ENCODE assay signal across 18 mouse cellular contexts in the genomic region with DNA sequence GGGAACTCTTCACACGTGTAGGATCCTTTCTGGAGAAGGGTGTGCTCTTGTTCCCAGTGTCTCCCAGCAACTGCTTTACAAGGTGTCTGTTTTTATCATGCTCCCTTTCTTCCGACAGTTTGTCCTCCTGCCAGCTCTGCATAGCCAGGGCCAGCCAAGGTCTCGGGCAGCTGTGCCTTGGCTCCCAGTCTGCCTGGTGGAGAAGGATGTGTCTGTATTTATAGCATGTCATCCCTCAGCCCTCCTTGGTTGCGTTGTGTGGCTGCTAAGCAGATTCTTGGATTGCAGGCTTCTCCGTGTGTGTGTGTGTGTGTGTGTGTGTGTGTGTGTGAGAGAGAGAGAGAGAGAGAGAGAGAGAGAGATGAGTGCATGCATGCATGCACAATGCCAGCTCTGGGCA. TPM values are rescaled to one million over a fixed set of nuclear protein-coding genes. Genes with fewer than 3 reads are reported as not detected.
DNase-seq lines count a peak whose midpoint lies in the region; ATAC-seq and TF ChIP-seq lines count a peak whose summit lies in the region.
"Had no signal": no experiment of that assay in that cellular context is flagged by ENCODE, and none has a peak within 500 bp of the region (broad histone marks: within the 10 kb centered on the region; RNA-seq: fewer than 3 reads in every experiment).

No protein-coding gene starts in this region.

- WGBS in midbrain, postnatal 0 days, result 62% methylated on average over 5 of the region's 5 CpGs
- WGBS in midbrain, embryonic 14.5 days, result 69% methylated on average over 5 of the region's 5 CpGs

- H3K4me1 ChIP-seq in midbrain, postnatal 0 days (ENCODE audit: insufficient read depth, low read length), result no peaks in the 10 kb centered on the region
- H3K4me1 ChIP-seq in midbrain, embryonic 14.5 days (ENCODE audit: control insufficient read depth, insufficient read depth, low read length), result no peaks in the 10 kb centered on the region
- H3K4me1 ChIP-seq: intestine, embryonic 15.5 days; midbrain, embryonic 15.5 days had no signal

- H3K4me2 ChIP-seq in midbrain, postnatal 0 days (ENCODE audit: low read depth, low read length, poor library complexity, severe bottlenecking), result no peak overlapping the region
- H3K4me2 ChIP-seq in midbrain, embryonic 14.5 days (ENCODE audit: low read length), result no peak overlapping the region
- H3K4me2 ChIP-seq: intestine, embryonic 15.5 days; limb, embryonic 12.5 days; midbrain, embryonic 15.5 days had no signal

- no peak overlapping the region for H3K4me3 ChIP-seq in midbrain, postnatal 0 days (ENCODE audit: low read depth, low read length)
- no peak overlapping the region for H3K4me3 ChIP-seq in midbrain, embryonic 14.5 days (replicated peaks; ENCODE audit: low read depth, low read length)
- H3K4me3 ChIP-seq: intestine, embryonic 15.5 days; limb, embryonic 12.5 days; midbrain, embryonic 15.5 days had no signal

- H3K9me3 ChIP-seq in midbrain, postnatal 0 days (ENCODE audit: low read length), result no peaks in the 10 kb centered on the region
- peaks cover 5% of the 10 kb centered on the region; the same call in 1 of the 2 replicates for H3K9me3 ChIP-seq in midbrain, embryonic 14.5 days (ENCODE audit: control insufficient read depth, low read length)
- H3K9me3 ChIP-seq: intestine, embryonic 15.5 days; midbrain, embryonic 15.5 days had no signal

- no peak overlapping the region for H3K9ac ChIP-seq in midbrain, postnatal 0 days (replicated peaks; ENCODE audit: low read length, poor library complexity, severe bottlenecking)
- H3K9ac ChIP-seq in midbrain, embryonic 14.5 days (replicated peaks; ENCODE audit: low read length), result no peak overlapping the region
- H3K9ac ChIP-seq: intestine, embryonic 15.5 days; limb, embryonic 12.5 days; midbrain, embryonic 15.5 days had no signal

- TF ChIP-seq CTCF in midbrain, postnatal 0 days (IDR thresholded peaks at IDR 0.05), result no peak

- DNase-seq in heart, postnatal 4 days, result peak; percentile 26
- DNase-seq in heart, adult 8-10 months (ENCODE audit: low spot score), result no peak
- peak; percentile 51 for DNase-seq in midbrain, postnatal 0 days (ENCODE audit: low spot score)
- no peak for DNase-seq in midbrain, embryonic 14.5 days
- DNase-seq in adrenal gland, postnatal 10 days, result peak; percentile 59
- peak; percentile 15 for DNase-seq in brain, adult 2 months (ENCODE audit: low read depth, low spot score)
- no peak for DNase-seq in spleen, postnatal 10 days (ENCODE audit: low spot score in 2 of 2)
- DNase-seq: cerebellum, adult 8-10 months; embryo, embryonic 11 days; layer of hippocampus, adult 9-11 months had no signal

- no peaks in the 10 kb centered on the region for H3K27me3 ChIP-seq in midbrain, postnatal 0 days (ENCODE audit: insufficient read depth, low read length)
- H3K27me3 ChIP-seq in midbrain, embryonic 14.5 days (ENCODE audit: control insufficient read depth, insufficient read depth, low read length), result no peaks in the 10 kb centered on the region
- H3K27me3 ChIP-seq: CH12.LX; intestine, embryonic 15.5 days; limb, embryonic 12.5 days; midbrain, embryonic 15.5 days; Patski had no signal

- no peaks in the 10 kb centered on the region for H3K36me3 ChIP-seq in midbrain, postnatal 0 days (ENCODE audit: insufficient read depth, low read length)
- no peaks in the 10 kb centered on the region for H3K36me3 ChIP-seq in midbrain, embryonic 14.5 days (ENCODE audit: control insufficient read depth, insufficient read depth, low read length)
- H3K36me3 ChIP-seq: intestine, embryonic 15.5 days; limb, embryonic 12.5 days; midbrain, embryonic 15.5 days had no signal

- no peak for ATAC-seq in midbrain, postnatal 0 days (ENCODE audit: low FRiP score)
- ATAC-seq in midbrain, embryonic 14.5 days (ENCODE audit: low FRiP score, low TSS enrichment), result no peak
- ATAC-seq: intestine, embryonic 15.5 days; midbrain, embryonic 15.5 days; Patski had no signal

- no peak overlapping the region for H3K27ac ChIP-seq in midbrain, postnatal 0 days (ENCODE audit: low read depth, low read length)
- H3K27ac ChIP-seq in midbrain, embryonic 14.5 days (replicated peaks; ENCODE audit: low read depth, low read length), result no peak overlapping the region
- H3K27ac ChIP-seq: intestine, embryonic 15.5 days; kidney, postnatal 0 days; limb, embryonic 12.5 days; midbrain, embryonic 15.5 days had no signal

RNA-seq across cellular contexts. Expression of a gene that starts 42.6 kb away (rescaled TPM):
- 1 to 10 TPM; 2.6 to 3.1 TPM for total RNA-seq in heart, postnatal 4 days (2021)
- under 1 TPM; 0.43 to 0.75 (median 0.61) TPM for total RNA-seq in heart, adult 8-10 months (2022)
- 35.4 and 38.0 TPM in 2 replicates for total RNA-seq in midbrain, postnatal 0 days (2014; rRNA removed)
- 14.6 and 16.0 TPM in 2 replicates for polyA plus RNA-seq in midbrain, postnatal 0 days (2015; fragmentation: Nextera tagmentation; extraction: Ambion mirVana)
- polyA plus RNA-seq in midbrain, embryonic 14.5 days (2014; fragmentation: Nextera tagmentation; extraction: Ambion mirVana), result 16.8 and 17.8 TPM in 2 replicates
- 1 to 10 TPM; 1.5 to 1.7 TPM for total RNA-seq in adrenal gland, postnatal 10 days (2021)
- total RNA-seq: neutrophil, adult 5-6 weeks had no signal
- polyA plus RNA-seq: spleen, adult 2 months had no signal

Comparison
In these comparisons a context has a peak if more than half of its experiments do, and no peak if none do; other contexts are left out.
1. DNase-seq: peak in heart, postnatal 4 days (single experiment), midbrain, postnatal 0 days (single experiment), adrenal gland, postnatal 10 days (single experiment) and brain, adult 2 months (single experiment); none in heart, adult 8-10 months (single experiment), midbrain, embryonic 14.5 days (single experiment) and spleen, postnatal 10 days (0 of 2).